Mouse (Mus musculus) cerebellum, postnatal 14 days (tissue): ENCODE measurements at regions not wholly inside any gene's neighbourhood (a gene's known extent, or its start where the extent isn't known, plus 50 kb on each side); places are given as distances from the start of the nearest gene placed in this dataset.

Source experiments
- DNase-seq, 2 experiments: peaks; one replicate each; pipeline ENCODE4 v3.0.0; 2021; ENCODE audit warnings: mixed read lengths in 2 of 2

- DNase-seq = no peak
Observed at GRCm38 (mm10) chr15:26051415-26051814, 67.2 kb downstream of the Zfp622 start.

- DNase-seq = no peak
Observed at GRCm38 (mm10) chr15:26052720-26053316, 68.7 kb downstream of the Zfp622 start.

- DNase-seq = no peak
Observed at GRCm38 (mm10) chr15:26058019-26058418, 73.9 kb downstream of the Zfp622 start.

- DNase-seq = no peak
Observed at GRCm38 (mm10) chr15:26100199-26100598, 116.0 kb downstream of the Zfp622 start.

GRCm38 (mm10) chr15:26107993-26108392 lies 123.8 kb downstream of the Zfp622 start:
- no peak for DNase-seq

- no peak for DNase-seq
Observed at GRCm38 (mm10) chr15:26144197-26144596, 160.0 kb downstream of the Zfp622 start.

GRCm38 (mm10) chr15:26158499-26158898 lies 150.3 kb upstream of the March11 start:
- DNase-seq = no peak

GRCm38 (mm10) chr15:26184930-26185329 lies 123.9 kb upstream of the March11 start:
- peak in 1 of 2 experiments; percentile 8 for DNase-seq

GRCm38 (mm10) chr15:26195576-26195975 lies 113.3 kb upstream of the March11 start:
- peak; percentile 15 to 53 for DNase-seq

GRCm38 (mm10) chr15:26206837-26207236 lies 102.0 kb upstream of the March11 start:
- DNase-seq = no peak

- no peak for DNase-seq
Observed at GRCm38 (mm10) chr15:26220855-26221254, 88.0 kb upstream of the March11 start.

GRCm38 (mm10) chr15:26228646-26229045 lies 80.2 kb upstream of the March11 start:
- no peak for DNase-seq
